Mouse (Mus musculus): ENCODE measurements around the gene Rgl1.

The Rgl1 gene

GRCm38 (mm10) chr1:152591746-152592498 is 174.2 kb downstream of the Rgl1 start:
- in situ Hi-C loops (cut with MboI; ENCODE audit: low sequenced_read_pairs), result no loop called here

GRCm38 (mm10) chr1:152590321-152590720 is 175.8 kb downstream of the Rgl1 start:
- in situ Hi-C loops (cut with MboI; ENCODE audit: low sequenced_read_pairs), result no loop called here

- in situ Hi-C loops (cut with MboI; ENCODE audit: low sequenced_read_pairs), result no loop called here
Measured at GRCm38 (mm10) chr1:152589331-152589935, 176.7 kb downstream of the Rgl1 start.

- in situ Hi-C loops (cut with MboI; ENCODE audit: low sequenced_read_pairs), result no loop called here
Measured at GRCm38 (mm10) chr1:152587431-152587830, 178.7 kb downstream of the Rgl1 start.

- in situ Hi-C loops (cut with MboI; ENCODE audit: low sequenced_read_pairs), result no loop called here
Measured at GRCm38 (mm10) chr1:152585385-152585984, 180.7 kb downstream of the Rgl1 start.

GRCm38 (mm10) chr1:152584933-152585332 is 181.2 kb downstream of the Rgl1 start:
- in situ Hi-C loops (cut with MboI; ENCODE audit: low sequenced_read_pairs), result no loop called here

- in situ Hi-C loops (cut with MboI; ENCODE audit: low sequenced_read_pairs), result no loop called here
Measured at GRCm38 (mm10) chr1:152581127-152581905, 184.8 kb downstream of the Rgl1 start.

- in situ Hi-C loops (cut with MboI; ENCODE audit: low sequenced_read_pairs), result no loop called here
Measured at GRCm38 (mm10) chr1:152578944-152579343, 187.2 kb downstream of the Rgl1 start.

GRCm38 (mm10) chr1:152578108-152578721 is 187.9 kb downstream of the Rgl1 start:
- in situ Hi-C loops (cut with MboI; ENCODE audit: low sequenced_read_pairs), result no loop called here

GRCm38 (mm10) chr1:152576614-152577144 is 189.5 kb downstream of the Rgl1 start:
- in situ Hi-C loops (cut with MboI; ENCODE audit: low sequenced_read_pairs), result no loop called here

- in situ Hi-C loops (cut with MboI; ENCODE audit: low sequenced_read_pairs), result no loop called here
Measured at GRCm38 (mm10) chr1:152575096-152575495, 191.1 kb downstream of the Rgl1 start.

- in situ Hi-C loops (cut with MboI; ENCODE audit: low sequenced_read_pairs), result no loop called here
Measured at GRCm38 (mm10) chr1:152573470-152574059, 192.6 kb downstream of the Rgl1 start.

GRCm38 (mm10) chr1:152572755-152573469 is 193.2 kb downstream of the Rgl1 start:
- in situ Hi-C loops (cut with MboI; ENCODE audit: low sequenced_read_pairs), result no loop called here

GRCm38 (mm10) chr1:152571340-152571739 is 194.8 kb downstream of the Rgl1 start:
- in situ Hi-C loops (cut with MboI; ENCODE audit: low sequenced_read_pairs), result no loop called here

- in situ Hi-C loops (cut with MboI; ENCODE audit: low sequenced_read_pairs), result no loop called here
Measured at GRCm38 (mm10) chr1:152570681-152571080, 195.5 kb downstream of the Rgl1 start.

- in situ Hi-C loops (cut with MboI; ENCODE audit: low sequenced_read_pairs), result no loop called here
Measured at GRCm38 (mm10) chr1:152563282-152563681, 202.9 kb downstream of the Rgl1 start.

- in situ Hi-C loops (cut with MboI; ENCODE audit: low sequenced_read_pairs), result no loop called here
Measured at GRCm38 (mm10) chr1:152562877-152563276, 203.3 kb downstream of the Rgl1 start.

- in situ Hi-C loops (cut with MboI; ENCODE audit: low sequenced_read_pairs), result no loop called here
Measured at GRCm38 (mm10) chr1:152560477-152560876, 205.7 kb downstream of the Rgl1 start.

- in situ Hi-C loops (cut with MboI; ENCODE audit: low sequenced_read_pairs), result no loop called here
Measured at GRCm38 (mm10) chr1:152556576-152557281, 209.4 kb downstream of the Rgl1 start.

Measured in CH12F3 (cell line).